Mouse (Mus musculus): Measurements from ENCODE around the gene Prickle1. TPM values are rescaled to one million over a fixed set of nuclear protein-coding genes. Genes with fewer than 3 reads are reported as not detected.

The Prickle1 gene
- polyA plus RNA-seq, 1 experiment = 1.9 TPM

DNA sequence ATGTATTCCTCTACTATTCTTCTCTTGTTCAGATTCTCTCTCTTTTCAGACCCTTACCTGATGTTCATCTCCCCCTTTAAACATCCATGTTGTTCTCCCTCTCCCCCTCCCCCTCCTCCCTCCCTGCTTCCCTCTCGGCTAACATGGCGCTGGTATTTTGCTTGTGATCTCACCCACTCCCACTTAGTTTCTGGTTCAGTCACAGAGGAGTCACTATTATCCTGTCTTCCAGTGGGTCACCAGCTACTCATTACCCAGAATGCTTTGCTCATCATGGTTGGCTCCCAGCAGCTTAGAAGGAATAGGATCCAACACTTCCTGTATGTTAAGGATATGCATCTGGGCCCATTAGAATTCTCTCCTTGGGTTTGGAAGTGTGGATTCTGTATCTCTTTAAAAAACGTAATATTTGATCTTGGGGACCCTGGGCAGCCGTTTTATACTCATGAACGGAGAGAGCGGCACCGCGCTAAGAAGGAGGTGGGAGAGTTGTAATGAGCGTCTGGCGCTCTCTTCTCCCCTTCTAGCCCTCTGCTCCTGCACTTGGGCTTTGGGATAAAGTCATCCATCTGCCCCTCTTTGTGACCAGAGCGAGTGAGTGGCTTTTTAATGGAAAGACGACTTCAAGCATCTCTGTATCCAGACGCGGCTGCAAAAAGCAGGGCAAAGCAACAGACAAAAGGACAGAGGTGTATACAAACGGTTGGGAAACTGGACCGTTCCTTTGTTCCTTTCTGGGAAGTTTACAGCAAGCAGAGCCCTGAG lies 16.0 kb upstream of the Prickle1 start:
- H3K27ac ChIP-seq (ENCODE audit: insufficient read depth, low read depth, low read length) = no peak overlapping the region
- TF ChIP-seq CTCF (IDR thresholded peaks at IDR 0.05; ENCODE audit: extremely low read depth, insufficient read length, insufficient replicate concordance, low read depth, low read length) (no peak), POLR2A (IDR thresholded peaks at IDR 0.05; ENCODE audit: low read depth, low read length) (no peak)
- no peaks in the 10 kb centered on the region for H3K4me1 ChIP-seq (ENCODE audit: control insufficient read depth, insufficient read depth, insufficient read length, low read length)
- H3K27me3 ChIP-seq (ENCODE audit: control insufficient read depth, insufficient read depth, low read length) = no peaks in the 10 kb centered on the region
- H3K36me3 ChIP-seq (ENCODE audit: control insufficient read depth, insufficient read depth, low read length) = no peaks in the 10 kb centered on the region
- no peak overlapping the region for H3K4me3 ChIP-seq (ENCODE audit: low read depth, low read length)
- WGBS = 91% methylated on average over 16 of the region's 16 CpGs

DNA sequence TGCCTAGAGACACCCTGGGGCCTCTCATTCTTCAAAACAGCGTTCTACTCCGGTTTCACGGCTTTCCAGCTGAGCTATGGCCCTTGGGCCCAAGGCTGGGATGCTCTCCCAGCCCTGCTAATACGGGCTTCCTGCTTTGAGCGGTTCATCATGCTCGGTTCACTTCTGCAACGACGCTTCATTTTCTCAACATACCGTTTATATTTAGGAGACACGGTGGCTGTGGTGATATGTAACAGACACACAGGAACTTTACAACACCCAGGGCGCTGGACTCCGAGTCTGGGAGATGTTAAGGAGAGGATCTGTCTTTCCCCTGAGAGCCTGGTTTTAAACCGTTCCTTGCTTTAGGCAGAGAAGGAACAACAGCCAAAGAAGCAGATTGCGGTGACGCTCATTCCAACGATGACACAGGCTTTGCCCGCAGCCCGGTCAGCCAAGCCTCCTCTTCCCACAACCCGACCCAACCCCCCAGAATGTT lies 15.1 kb upstream of the Prickle1 start:
- no peak overlapping the region for H3K27ac ChIP-seq (ENCODE audit: insufficient read depth, low read depth, low read length)
- WGBS = 75% methylated on average over 19 of the region's 19 CpGs
- no peaks in the 10 kb centered on the region for H3K36me3 ChIP-seq (ENCODE audit: control insufficient read depth, insufficient read depth, low read length)
- no peaks in the 10 kb centered on the region for H3K4me1 ChIP-seq (ENCODE audit: control insufficient read depth, insufficient read depth, insufficient read length, low read length)
- H3K27me3 ChIP-seq (ENCODE audit: control insufficient read depth, insufficient read depth, low read length) = no peaks in the 10 kb centered on the region
- TF ChIP-seq CTCF (IDR thresholded peaks at IDR 0.05; ENCODE audit: extremely low read depth, insufficient read length, insufficient replicate concordance, low read depth, low read length) (no peak), POLR2A (IDR thresholded peaks at IDR 0.05; ENCODE audit: low read depth, low read length) (no peak)
- no peak overlapping the region for H3K4me3 ChIP-seq (ENCODE audit: low read depth, low read length)

DNA sequence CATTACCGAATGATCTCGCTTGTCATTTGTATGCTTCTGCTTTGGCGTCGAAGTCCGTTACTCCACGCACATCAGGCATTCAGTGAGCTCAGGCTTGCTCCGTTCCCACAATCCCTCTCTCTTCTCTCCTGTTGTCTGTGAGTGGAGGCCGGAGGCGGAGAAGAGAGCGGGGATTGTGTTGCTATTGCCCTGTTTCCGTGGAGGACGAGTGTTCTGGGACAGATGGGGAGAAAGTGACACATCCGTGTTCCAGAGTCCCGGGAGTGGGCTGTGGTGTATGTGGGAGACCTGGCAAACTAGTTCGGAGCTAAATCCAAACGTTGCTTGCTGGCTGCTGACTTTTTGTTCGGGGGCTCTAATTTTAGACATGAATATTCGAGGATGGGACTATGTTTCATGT lies 14.6 kb upstream of the Prickle1 start:
- WGBS = 86% methylated on average over 18 of the region's 18 CpGs
- H3K27ac ChIP-seq (ENCODE audit: insufficient read depth, low read depth, low read length) = no peak overlapping the region
- TF ChIP-seq POLR2A (IDR thresholded peaks at IDR 0.05; ENCODE audit: low read depth, low read length) (no peak), CTCF (IDR thresholded peaks at IDR 0.05; ENCODE audit: extremely low read depth, insufficient read length, insufficient replicate concordance, low read depth, low read length) (no peak)
- H3K27me3 ChIP-seq (ENCODE audit: control insufficient read depth, insufficient read depth, low read length) = no peaks in the 10 kb centered on the region
- H3K4me3 ChIP-seq (ENCODE audit: low read depth, low read length) = no peak overlapping the region
- H3K4me1 ChIP-seq (ENCODE audit: control insufficient read depth, insufficient read depth, insufficient read length, low read length) = no peaks in the 10 kb centered on the region
- no peaks in the 10 kb centered on the region for H3K36me3 ChIP-seq (ENCODE audit: control insufficient read depth, insufficient read depth, low read length)

DNA sequence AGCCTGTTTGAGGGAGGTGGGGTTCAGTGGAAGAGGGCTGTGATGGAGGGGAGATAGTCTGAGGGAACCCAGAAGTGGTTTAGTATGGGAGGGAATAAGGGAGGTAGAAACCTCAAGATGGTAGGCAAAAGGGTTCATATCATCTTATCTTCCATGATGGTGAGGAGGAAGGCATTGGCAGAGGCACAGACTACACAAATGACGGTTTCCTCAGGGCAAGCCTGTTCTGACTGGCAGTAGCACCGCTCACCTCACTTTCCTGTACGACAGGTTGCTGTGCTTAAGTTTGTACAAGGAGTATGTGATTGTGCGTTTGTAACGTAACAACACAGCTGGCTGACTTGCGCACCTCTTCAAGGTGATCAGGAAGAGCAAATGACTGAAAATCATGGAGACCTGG lies 7.2 kb upstream of the Prickle1 start:
- Histone ChIP-seq H3K36me3 (ENCODE audit: control insufficient read depth, insufficient read depth, low read length) (no peaks in the 10 kb centered on the region), H3K4me1 (ENCODE audit: control insufficient read depth, insufficient read depth, insufficient read length, low read length) (no peaks in the 10 kb centered on the region), H3K4me3 (ENCODE audit: low read depth, low read length) (no peak overlapping the region), H3K27me3 (ENCODE audit: control insufficient read depth, insufficient read depth, low read length) (no peaks in the 10 kb centered on the region), H3K27ac (ENCODE audit: insufficient read depth, low read depth, low read length) (no peak overlapping the region)
- 84% methylated on average over 6 of the region's 6 CpGs for WGBS
- no peak for TF ChIP-seq POLR2A (IDR thresholded peaks at IDR 0.05; ENCODE audit: low read depth, low read length)
- TF ChIP-seq CTCF (IDR thresholded peaks at IDR 0.05; ENCODE audit: extremely low read depth, insufficient read length, insufficient replicate concordance, low read depth, low read length) = no peak

DNA sequence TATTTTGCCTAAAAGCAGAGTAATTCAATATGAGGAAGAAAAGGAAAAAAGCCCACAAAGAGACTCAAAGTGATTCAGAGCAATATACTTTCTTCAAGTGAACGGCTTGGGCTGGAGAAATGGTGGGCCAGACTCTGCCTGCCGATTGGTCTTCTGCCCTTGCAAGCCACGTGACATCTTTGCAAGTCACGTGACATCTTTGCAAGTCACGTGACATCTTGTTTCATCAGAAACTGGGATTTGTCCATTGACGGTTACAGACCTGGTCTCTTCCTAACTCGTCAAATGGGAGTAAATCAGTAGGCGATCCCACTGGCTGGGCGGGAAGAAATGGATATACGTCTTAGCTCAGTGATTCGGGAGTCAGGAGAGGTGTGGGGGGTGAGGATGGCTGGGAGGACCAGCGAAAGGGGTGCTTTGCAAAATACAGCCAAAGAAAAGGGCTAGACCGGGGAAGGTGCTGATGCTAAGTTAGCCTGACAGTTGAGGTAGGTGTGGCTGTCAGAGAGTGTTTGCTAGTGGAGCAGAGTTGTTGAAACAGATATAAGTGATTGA lies 5.8 kb upstream of the Prickle1 start:
- 88% methylated on average over 13 of the region's 13 CpGs for WGBS
- H3K36me3 ChIP-seq (ENCODE audit: control insufficient read depth, insufficient read depth, low read length) = no peaks in the 10 kb centered on the region
- TF ChIP-seq POLR2A (IDR thresholded peaks at IDR 0.05; ENCODE audit: low read depth, low read length) (no peak), CTCF (IDR thresholded peaks at IDR 0.05; ENCODE audit: extremely low read depth, insufficient read length, insufficient replicate concordance, low read depth, low read length) (no peak)
- H3K27me3 ChIP-seq (ENCODE audit: control insufficient read depth, insufficient read depth, low read length) = no peaks in the 10 kb centered on the region
- no peak overlapping the region for H3K27ac ChIP-seq (ENCODE audit: insufficient read depth, low read depth, low read length)
- peaks cover 2% of the 10 kb centered on the region; the same call in 1 of the 2 replicates for H3K4me1 ChIP-seq (ENCODE audit: control insufficient read depth, insufficient read depth, insufficient read length, low read length)
- no peak overlapping the region for H3K4me3 ChIP-seq (ENCODE audit: low read depth, low read length)

GRCm38 (mm10) chr15:93596991-93597390 lies 1.3 kb upstream of the Prickle1 start:
- H3K36me3 ChIP-seq (ENCODE audit: control insufficient read depth, insufficient read depth, low read length) = no peaks in the 10 kb centered on the region
- no peak overlapping the region for H3K4me3 ChIP-seq (ENCODE audit: low read depth, low read length)
- no peaks in the 10 kb centered on the region for H3K27me3 ChIP-seq (ENCODE audit: control insufficient read depth, insufficient read depth, low read length)
- peaks cover 8% of the 10 kb centered on the region for H3K4me1 ChIP-seq (ENCODE audit: control insufficient read depth, insufficient read depth, insufficient read length, low read length)
- H3K27ac ChIP-seq (ENCODE audit: insufficient read depth, low read depth, low read length) = no peak overlapping the region
- WGBS = 61% methylated on average over 11 of the region's 11 CpGs
- TF ChIP-seq POLR2A (IDR thresholded peaks at IDR 0.05; ENCODE audit: low read depth, low read length) (no peak), CTCF (IDR thresholded peaks at IDR 0.05; ENCODE audit: extremely low read depth, insufficient read length, insufficient replicate concordance, low read depth, low read length) (no peak)

DNA sequence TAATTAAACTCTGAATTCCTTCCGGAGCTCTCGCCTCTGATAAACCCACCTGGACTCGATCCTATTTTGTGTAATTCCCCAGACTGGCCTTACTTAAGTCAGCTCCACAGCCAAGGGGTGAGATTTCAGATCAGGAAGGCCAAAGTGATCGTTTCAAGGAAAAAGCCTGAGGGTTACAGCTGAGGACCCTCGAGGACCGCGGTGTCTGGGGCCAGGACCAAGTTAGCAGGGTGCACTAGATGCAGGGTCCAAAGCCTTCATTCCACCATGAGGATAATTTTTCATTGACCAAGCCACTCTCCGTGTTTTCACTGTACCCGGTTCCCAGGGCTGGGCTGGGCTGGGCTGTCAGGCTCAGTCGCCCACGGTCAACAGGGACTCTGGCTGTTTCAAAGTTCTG lies 594 bp upstream of the Prickle1 start:
- TF ChIP-seq CTCF (IDR thresholded peaks at IDR 0.05; ENCODE audit: extremely low read depth, insufficient read length, insufficient replicate concordance, low read depth, low read length) (no peak), POLR2A (IDR thresholded peaks at IDR 0.05; ENCODE audit: low read depth, low read length) (no peak)
- Histone ChIP-seq H3K4me1 (ENCODE audit: control insufficient read depth, insufficient read depth, insufficient read length, low read length) (peaks cover 8% of the 10 kb centered on the region), H3K27ac (ENCODE audit: insufficient read depth, low read depth, low read length) (no peak overlapping the region), H3K4me3 (ENCODE audit: low read depth, low read length) (peak overlapping the region; percentile 71), H3K36me3 (ENCODE audit: control insufficient read depth, insufficient read depth, low read length) (no peaks in the 10 kb centered on the region), H3K27me3 (ENCODE audit: control insufficient read depth, insufficient read depth, low read length) (no peaks in the 10 kb centered on the region)
- WGBS = under 1% methylated on average over 11 of the region's 11 CpGs

Data from small intestine, adult 2 months (tissue).